Mouse (Mus musculus) CD8-positive naive resting alpha-beta T cell, adult 57 days (primary cell): ENCODE measurements around the gene Zfp932. TPM values are rescaled to one million over a fixed set of nuclear protein-coding genes. Genes with fewer than 3 reads are reported as not detected.

ENCODE experiments used
- total RNA-seq: library from RNA; stranded (reverse); gene quantifications from one replicate; pipeline ENCODE4 v1.2.4, GENCODE M21; 2023

Gene Zfp932
- total RNA-seq, result 22.6 TPM

DNA sequence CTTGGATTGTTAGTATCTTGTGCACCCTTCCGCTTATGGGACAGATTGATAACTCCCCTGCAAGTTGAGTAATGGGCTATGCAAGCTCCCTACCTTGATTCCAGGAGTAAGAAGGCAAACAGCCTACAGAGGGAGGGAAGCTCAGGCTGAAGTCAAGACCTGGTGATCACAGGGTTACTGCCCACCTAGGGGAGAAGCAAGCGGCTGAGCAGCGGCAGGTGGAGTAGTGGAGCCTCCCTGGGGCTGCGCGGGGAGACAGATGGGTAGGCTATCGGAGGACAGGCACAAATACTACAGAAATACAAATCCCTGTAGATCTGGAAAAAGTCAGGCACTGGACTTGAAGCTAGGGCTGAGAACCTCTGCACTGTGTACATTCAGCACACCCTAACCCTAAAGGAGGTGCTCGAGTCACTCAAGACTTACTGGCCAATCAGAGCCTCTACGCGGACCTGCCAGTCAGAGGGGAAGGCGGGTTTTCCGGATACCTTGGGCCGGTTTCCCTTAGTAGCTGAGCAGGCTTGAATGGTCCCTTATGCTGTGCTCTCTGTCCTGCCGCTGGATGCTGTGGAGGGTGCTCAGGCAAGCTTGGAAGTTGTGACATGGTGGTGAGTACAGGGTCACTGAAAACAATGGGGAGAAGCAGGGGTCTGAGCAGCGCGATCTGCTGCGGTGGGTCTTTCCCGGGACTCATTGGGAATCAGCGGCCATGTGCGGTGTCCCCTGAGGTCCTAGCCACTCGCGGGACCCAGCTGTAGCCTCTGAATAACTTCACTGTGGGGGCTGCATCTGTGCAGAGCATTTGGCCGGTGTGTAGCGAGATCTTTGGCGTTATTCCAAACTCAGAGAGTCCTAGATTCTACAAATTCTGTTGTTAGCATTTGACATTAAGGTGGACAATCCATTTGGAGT, at the start of gene Zfp932:
Gene Zfp932, plus strand, starts transcription at position 496 of the 912 bp plus-strand sequence.

Other genes with a start within 250 kb of the Zfp932 start
- 9.9 TPM for gene 4930522L14Rik, start 244.6 kb upstream of the Zfp932 start, total RNA-seq
- gene Gm15446, start 73.1 kb upstream of the Zfp932 start, total RNA-seq, result 18.7 TPM
- 7.0 TPM for gene Gm17655, start 76.0 kb downstream of the Zfp932 start, total RNA-seq
- gene Gm35315, start 97.9 kb downstream of the Zfp932 start, total RNA-seq, result 0.67 TPM
- gene Plcxd1, start 103.4 kb downstream of the Zfp932 start, total RNA-seq, result 0.43 TPM
- gene Gtpbp6, start 111.7 kb downstream of the Zfp932 start, total RNA-seq, result 118 TPM
- 9.0 TPM for gene Zfp605, start 113.6 kb downstream of the Zfp932 start, total RNA-seq
- gene Chfr, start 139.3 kb downstream of the Zfp932 start, total RNA-seq, result 82.8 TPM
- gene Golga3, start 180.2 kb downstream of the Zfp932 start, total RNA-seq, result 38.9 TPM
- 61.2 TPM for gene Ankle2, start 234.5 kb downstream of the Zfp932 start, total RNA-seq